Mouse (Mus musculus) hindbrain, embryonic 13.5 days (tissue): ENCODE results near the gene Luzp1. TPM values are rescaled to one million over a fixed set of nuclear protein-coding genes. Genes with fewer than 3 reads are reported as not detected.

Source experiments
- ATAC-seq: fragments of 200-750 bp; cut with Nextera tagmentation; 2 replicates; pipeline ENCODE4 v1.8.0; 2017; ENCODE audit warnings: moderate TSS enrichment; ENCODE audit not compliant: low FRiP score
- H3K27ac ChIP-seq: fragments of 300-500 bp; sonication (generic); 2 replicates; pipeline ENCODE4 v1.5.1; 2015; ENCODE audit warnings: inconsistent platforms, mild to moderate bottlenecking, moderate library complexity
- H3K27me3 ChIP-seq: fragments of 300-500 bp; sonication (generic); 2 replicates; pipeline ENCODE4 v1.6.1; 2015; ENCODE audit warnings: mild to moderate bottlenecking, inconsistent platforms
- H3K36me3 ChIP-seq: fragments of 300-500 bp; sonication (generic); 2 replicates; pipeline ENCODE4 v1.6.1; 2015; ENCODE audit warnings: mild to moderate bottlenecking, inconsistent platforms
- H3K4me1 ChIP-seq: fragments of 300-500 bp; sonication (generic); replicated peaks from 2 replicates; pipeline ENCODE4 v1.6.1; 2015; ENCODE audit warnings: inconsistent platforms
- H3K4me2 ChIP-seq: fragments of 300-500 bp; sonication (generic); 2 replicates; pipeline ENCODE4 v1.6.1; 2015; ENCODE audit warnings: inconsistent platforms, mild to moderate bottlenecking, moderate library complexity
- H3K4me3 ChIP-seq: fragments of 300-500 bp; sonication (generic); 2 replicates; pipeline ENCODE4 v1.5.1; 2015; ENCODE audit warnings: mild to moderate bottlenecking, inconsistent platforms
- H3K9ac ChIP-seq: fragments of 300-500 bp; sonication (generic); 2 replicates; pipeline ENCODE4 v1.6.1; 2015; ENCODE audit warnings: mild to moderate bottlenecking, inconsistent platforms
- H3K9me3 ChIP-seq: fragments of 300-500 bp; sonication (generic); 2 replicates; pipeline ENCODE4 v1.6.1; 2016; ENCODE audit warnings: inconsistent platforms
- WGBS: fragments of 180-500 bp; shearing (Covaris S2); methylation state at CpG from one replicate; pipeline ENCODE4 v1.1.7; 2015; 5-methylcytosine and 5-hydroxymethylcytosine counted together
- polyA plus RNA-seq: library from polyadenylated mRNA; unstranded; fragments of >200 nt; fragmentation: Nextera tagmentation; extraction: Ambion mirVana; gene quantifications from 2 replicates; pipeline ENCODE4 v1.2.1, GENCODE M21; 2015

Gene Luzp1
- polyA plus RNA-seq, 1 experiment from 2014 or later = 76.1 TPM

- H3K36me3 ChIP-seq = no peaks in the 10 kb centered on the region
- 23% methylated on average over 6 of the region's 6 CpGs for WGBS
- H3K4me2 ChIP-seq = no peak overlapping the region
- no peaks in the 10 kb centered on the region for H3K9me3 ChIP-seq
- H3K4me3 ChIP-seq = no peak overlapping the region
- no peaks in the 10 kb centered on the region for H3K27me3 ChIP-seq
- ATAC-seq = 0 out of 2 replicates have a peak, but pooled peaks have one; percentile 54
- no peak overlapping the region for H3K9ac ChIP-seq
- peaks cover 13% of the 10 kb centered on the region for H3K4me1 ChIP-seq
- H3K27ac ChIP-seq = no peak overlapping the region
These were observed 18.0 kb upstream of the Luzp1 start for GRCm38 (mm10) chr4:136451564-136451963.

GRCm38 (mm10) chr4:136452286-136452685, 17.3 kb upstream of the Luzp1 start:
- H3K27me3 ChIP-seq = no peaks in the 10 kb centered on the region
- no peak overlapping the region for H3K4me3 ChIP-seq
- no peaks in the 10 kb centered on the region for H3K9me3 ChIP-seq
- no peak overlapping the region for H3K4me2 ChIP-seq
- H3K36me3 ChIP-seq = no peaks in the 10 kb centered on the region
- peaks cover 13% of the 10 kb centered on the region for H3K4me1 ChIP-seq
- no peak for ATAC-seq
- H3K9ac ChIP-seq = no peak overlapping the region
- no peak overlapping the region for H3K27ac ChIP-seq
- 75% methylated on average over 3 of the region's 3 CpGs for WGBS

GRCm38 (mm10) chr4:136452792-136453191, 16.8 kb upstream of the Luzp1 start:
- peaks cover 13% of the 10 kb centered on the region for H3K4me1 ChIP-seq
- H3K27ac ChIP-seq = no peak overlapping the region
- no peak overlapping the region for H3K4me2 ChIP-seq
- H3K4me3 ChIP-seq = no peak overlapping the region
- H3K36me3 ChIP-seq = no peaks in the 10 kb centered on the region
- WGBS = 75% methylated on average over 5 of the region's 5 CpGs
- no peaks in the 10 kb centered on the region for H3K27me3 ChIP-seq
- no peak for ATAC-seq
- no peaks in the 10 kb centered on the region for H3K9me3 ChIP-seq
- no peak overlapping the region for H3K9ac ChIP-seq

GRCm38 (mm10) chr4:136454850-136455260, 14.7 kb upstream of the Luzp1 start:
- H3K9me3 ChIP-seq = no peaks in the 10 kb centered on the region
- peak overlapping the region; percentile 29; the same call in 1 of the 2 replicates for H3K4me2 ChIP-seq
- H3K27me3 ChIP-seq = peaks cover 8% of the 10 kb centered on the region
- WGBS = 13% methylated on average over 10 of the region's 10 CpGs
- no peaks in the 10 kb centered on the region for H3K36me3 ChIP-seq
- no peak overlapping the region for H3K27ac ChIP-seq
- H3K4me3 ChIP-seq = no peak overlapping the region
- no peak for ATAC-seq
- H3K4me1 ChIP-seq = peaks cover 13% of the 10 kb centered on the region
- 0 out of 2 replicates have a peak overlapping the region, but pooled peaks have one; percentile 2 for H3K9ac ChIP-seq

- Histone ChIP-seq H3K9me3 (no peaks in the 10 kb centered on the region), H3K4me2 (no peak overlapping the region), H3K9ac (no peak overlapping the region), H3K27me3 (peaks cover 22% of the 10 kb centered on the region), H3K36me3 (no peaks in the 10 kb centered on the region), H3K4me3 (no peak overlapping the region), H3K27ac (no peak overlapping the region), H3K4me1 (peaks cover 10% of the 10 kb centered on the region)
- WGBS = 89% methylated on average over 6 of the region's 6 CpGs
- no peak for ATAC-seq
These were observed 12.9 kb upstream of the Luzp1 start for GRCm38 (mm10) chr4:136456516-136457218.

GRCm38 (mm10) chr4:136458276-136458675, 11.3 kb upstream of the Luzp1 start:
- 86% methylated on average over 7 of the region's 7 CpGs for WGBS
- no peak overlapping the region for H3K4me3 ChIP-seq
- H3K4me2 ChIP-seq = no peak overlapping the region
- no peak for ATAC-seq
- no peaks in the 10 kb centered on the region for H3K36me3 ChIP-seq
- no peak overlapping the region for H3K27ac ChIP-seq
- H3K27me3 ChIP-seq = peaks cover 32% of the 10 kb centered on the region
- no peaks in the 10 kb centered on the region for H3K9me3 ChIP-seq
- H3K9ac ChIP-seq = no peak overlapping the region
- peaks cover 21% of the 10 kb centered on the region for H3K4me1 ChIP-seq

- peaks cover 28% of the 10 kb centered on the region for H3K4me1 ChIP-seq
- no peaks in the 10 kb centered on the region for H3K9me3 ChIP-seq
- no peak overlapping the region for H3K4me3 ChIP-seq
- no peak overlapping the region for H3K4me2 ChIP-seq
- whole genome bisulfite sequencing = 79% methylated on average over 12 of the region's 12 CpGs
- ATAC-seq = no peak
- H3K36me3 ChIP-seq = no peaks in the 10 kb centered on the region
- H3K9ac ChIP-seq = no peak overlapping the region
- H3K27ac ChIP-seq = no peak overlapping the region
- peaks cover 41% of the 10 kb centered on the region for H3K27me3 ChIP-seq
These were observed 10.4 kb upstream of the Luzp1 start for GRCm38 (mm10) chr4:136459210-136459609.

- 35% methylated on average over 4 of the region's 4 CpGs for WGBS
- H3K4me1 ChIP-seq = peaks cover 25% of the 10 kb centered on the region
- H3K9ac ChIP-seq = no peak overlapping the region
- no peaks in the 10 kb centered on the region for H3K9me3 ChIP-seq
- no peak overlapping the region for H3K27ac ChIP-seq
- H3K27me3 ChIP-seq = peaks cover 60% of the 10 kb centered on the region
- no peak overlapping the region for H3K4me3 ChIP-seq
- no peaks in the 10 kb centered on the region for H3K36me3 ChIP-seq
- no peak for ATAC-seq
- no peak overlapping the region for H3K4me2 ChIP-seq
These were observed 8.4 kb upstream of the Luzp1 start for GRCm38 (mm10) chr4:136461206-136461605.

- peaks cover 61% of the 10 kb centered on the region for H3K27me3 ChIP-seq
- peak overlapping the region; percentile 62 for H3K4me3 ChIP-seq
- ATAC-seq = no peak
- no peaks in the 10 kb centered on the region for H3K9me3 ChIP-seq
- H3K27ac ChIP-seq = no peak overlapping the region
- 11% methylated on average over 6 of the region's 6 CpGs for WGBS
- H3K4me1 ChIP-seq = peaks cover 28% of the 10 kb centered on the region
- peak overlapping the region; percentile 96 for H3K4me2 ChIP-seq
- H3K36me3 ChIP-seq = no peaks in the 10 kb centered on the region
- peak overlapping the region; percentile 85 for H3K9ac ChIP-seq
These were observed 7.8 kb upstream of the Luzp1 start for GRCm38 (mm10) chr4:136461761-136462085.

- Histone ChIP-seq H3K4me3 (peak within 1 kb of the TSS; percentile 62), H3K36me3 (no peaks in the 10 kb centered on the region), H3K27me3 (peaks cover 61% of the 10 kb centered on the region), H3K9me3 (no peaks in the 10 kb centered on the region), H3K9ac (peak within 1 kb of the TSS; percentile 85), H3K27ac (peak within 1 kb of the TSS; percentile 73), H3K4me2 (peak within 1 kb of the TSS; percentile 96), H3K4me1 (peaks cover 28% of the 10 kb centered on the region)
- peak; percentile 78 for ATAC-seq
- WGBS = under 1% methylated on average over 54 of the region's 64 CpGs
These were observed 7.3 kb upstream of the Luzp1 start, which contains the start of gene 6030445D17Rik for GRCm38 (mm10) chr4:136462086-136462838. Gene 6030445D17Rik, plus strand, starts transcription at chr4:136462250.

GRCm38 (mm10) chr4:136462839-136463178, 6.8 kb upstream of the Luzp1 start:
- peaks cover 28% of the 10 kb centered on the region for H3K4me1 ChIP-seq

GRCm38 (mm10) chr4:136463436-136463835, 6.1 kb upstream of the Luzp1 start:
- Histone ChIP-seq H3K9ac (no peak overlapping the region), H3K9me3 (no peaks in the 10 kb centered on the region), H3K27me3 (peaks cover 61% of the 10 kb centered on the region), H3K27ac (no peak overlapping the region), H3K4me3 (peak overlapping the region; percentile 62), H3K36me3 (no peaks in the 10 kb centered on the region), H3K4me2 (peak overlapping the region; percentile 96), H3K4me1 (peaks cover 28% of the 10 kb centered on the region)
- ATAC-seq = no peak
- 11% methylated on average over 9 of the region's 9 CpGs for WGBS

More at GRCm38 (mm10) chr4:136462839-136463178, 6.8 kb upstream of the Luzp1 start:
- peak overlapping the region; percentile 73 for H3K27ac ChIP-seq
- peak overlapping the region; percentile 85 for H3K9ac ChIP-seq
- H3K4me3 ChIP-seq = peak overlapping the region; percentile 62
- no peaks in the 10 kb centered on the region for H3K36me3 ChIP-seq
- no peaks in the 10 kb centered on the region for H3K9me3 ChIP-seq
- 1% methylated on average over 8 of the region's 8 CpGs for WGBS
- H3K27me3 ChIP-seq = peaks cover 61% of the 10 kb centered on the region
- ATAC-seq = peak; percentile 71
- H3K4me2 ChIP-seq = peak overlapping the region; percentile 96
